10 mouse cellular contexts compared by ENCODE assay signal in genomic region chr11:70322528-70322927, GRCm38 (mm10). TPM values are rescaled to one million over a fixed set of nuclear protein-coding genes. Genes with fewer than 3 reads are reported as not detected.
DNase-seq lines count a peak whose midpoint lies in the region; ATAC-seq and TF ChIP-seq lines count a peak whose summit lies in the region.
"Had no signal": no experiment of that assay in that cellular context is flagged by ENCODE, and none has a peak within 500 bp of the region (broad histone marks: within the 10 kb centered on the region; RNA-seq: fewer than 3 reads in every experiment).

TSS of gene Alox12e (minus strand) at chr11:70322628.

- TF ChIP-seq CTCF in hindbrain, postnatal 0 days (IDR thresholded peaks at IDR 0.05; ENCODE audit: low read depth), result no peak

- no peak for DNase-seq in hindbrain, postnatal 0 days (ENCODE audit: low spot score)
- no peak for DNase-seq in cerebellum, adult 9-11 months
- no peak for DNase-seq in gastrocnemius, adult 8-10 months (ENCODE audit: low spot score in 2 of 2)

- no peaks in the 10 kb centered on the region for H3K9me3 ChIP-seq in forebrain, embryonic 12.5 days
- no peaks in the 10 kb centered on the region for H3K9me3 ChIP-seq in forebrain, embryonic 15.5 days
- peaks cover 4% of the 10 kb centered on the region; the same call in 1 of the 2 replicates for H3K9me3 ChIP-seq in megakaryocyte, embryonic 14.5 days
- H3K9me3 ChIP-seq in hindbrain, postnatal 0 days (ENCODE audit: low read length), result no peaks in the 10 kb centered on the region
- no peaks in the 10 kb centered on the region for H3K9me3 ChIP-seq in midbrain, embryonic 16.5 days (replicated peaks; ENCODE audit: control insufficient read depth, low read length, poor library complexity, severe bottlenecking)

- peaks cover 7% of the 10 kb centered on the region; the same call in 1 of the 2 replicates for H3K4me1 ChIP-seq in forebrain, embryonic 12.5 days
- H3K4me1 ChIP-seq in forebrain, embryonic 15.5 days, result peaks cover 3% of the 10 kb centered on the region; the same call in 1 of the 2 replicates
- H3K4me1 ChIP-seq in megakaryocyte, embryonic 14.5 days, result peaks cover 51% of the 10 kb centered on the region
- H3K4me1 ChIP-seq in hindbrain, postnatal 0 days (ENCODE audit: insufficient read depth, low read length), result no peaks in the 10 kb centered on the region
- peaks cover 2% of the 10 kb centered on the region; the same call in 1 of the 2 replicates for H3K4me1 ChIP-seq in midbrain, embryonic 16.5 days (ENCODE audit: control insufficient read depth, insufficient read depth, low read length)

- H3K9ac ChIP-seq in forebrain, embryonic 12.5 days, result no peak within 1 kb of the TSS
- H3K9ac ChIP-seq in forebrain, embryonic 15.5 days (replicated peaks), result no peak within 1 kb of the TSS
- H3K9ac ChIP-seq in hindbrain, postnatal 0 days (replicated peaks; ENCODE audit: low read length), result no peak within 1 kb of the TSS
- no peak within 1 kb of the TSS for H3K9ac ChIP-seq in midbrain, embryonic 16.5 days (ENCODE audit: low read depth, low read length)

- peaks cover 52% of the 10 kb centered on the region for H3K27me3 ChIP-seq in forebrain, embryonic 12.5 days
- peaks cover 33% of the 10 kb centered on the region for H3K27me3 ChIP-seq in forebrain, embryonic 15.5 days
- H3K27me3 ChIP-seq in megakaryocyte, embryonic 14.5 days (replicated peaks), result peaks cover 78% of the 10 kb centered on the region
- peaks cover 22% of the 10 kb centered on the region for H3K27me3 ChIP-seq in hindbrain, postnatal 0 days (ENCODE audit: insufficient read depth, low read length)
- peaks cover 28% of the 10 kb centered on the region for H3K27me3 ChIP-seq in midbrain, embryonic 16.5 days (ENCODE audit: control insufficient read depth, insufficient read depth, low read depth, low read length)

- no peak for ATAC-seq in forebrain, embryonic 12.5 days (ENCODE audit: low FRiP score)
- ATAC-seq in forebrain, embryonic 15.5 days (replicated peaks), result no peak
- ATAC-seq in megakaryocyte, adult 5-6 weeks (ENCODE audit: poor library complexity, severe bottlenecking), result no peak
- no peak for ATAC-seq in hindbrain, postnatal 0 days
- no peak for ATAC-seq in midbrain, embryonic 16.5 days

- H3K27ac ChIP-seq in forebrain, embryonic 12.5 days, result no peak within 1 kb of the TSS
- H3K27ac ChIP-seq in forebrain, embryonic 15.5 days (replicated peaks), result no peak within 1 kb of the TSS
- H3K27ac ChIP-seq in hindbrain, postnatal 0 days, result no peak within 1 kb of the TSS
- H3K27ac ChIP-seq in midbrain, embryonic 16.5 days (ENCODE audit: low read length), result no peak within 1 kb of the TSS

- peak within 1 kb of the TSS; percentile 39 for H3K4me2 ChIP-seq in forebrain, embryonic 12.5 days
- H3K4me2 ChIP-seq in forebrain, embryonic 15.5 days (replicated peaks), result no peak within 1 kb of the TSS; the same call in 1 of the 2 replicates
- peak within 1 kb of the TSS; percentile 25 for H3K4me2 ChIP-seq in hindbrain, postnatal 0 days (ENCODE audit: low read depth, low read length)
- H3K4me2 ChIP-seq in midbrain, embryonic 16.5 days (ENCODE audit: low read length), result peak within 1 kb of the TSS; percentile 28; the same call in 1 of the 2 replicates

- no peaks in the 10 kb centered on the region for H3K36me3 ChIP-seq in forebrain, embryonic 12.5 days (replicated peaks)
- no peaks in the 10 kb centered on the region for H3K36me3 ChIP-seq in forebrain, embryonic 15.5 days
- H3K36me3 ChIP-seq in megakaryocyte, embryonic 14.5 days (replicated peaks; ENCODE audit: low read length), result no peaks in the 10 kb centered on the region
- no peaks in the 10 kb centered on the region for H3K36me3 ChIP-seq in hindbrain, postnatal 0 days (ENCODE audit: insufficient read depth, low read length)
- no peaks in the 10 kb centered on the region for H3K36me3 ChIP-seq in midbrain, embryonic 16.5 days (ENCODE audit: control insufficient read depth, insufficient read depth, low read length)

- H3K4me3 ChIP-seq in forebrain, embryonic 12.5 days (replicated peaks), result peak within 1 kb of the TSS; percentile 10
- H3K4me3 ChIP-seq in forebrain, embryonic 15.5 days, result no peak within 1 kb of the TSS; the same call in 1 of the 2 replicates
- peak within 1 kb of the TSS; percentile 75 for H3K4me3 ChIP-seq in megakaryocyte, embryonic 14.5 days (replicated peaks)
- peak within 1 kb of the TSS; percentile 7; the same call in 1 of the 2 replicates for H3K4me3 ChIP-seq in hindbrain, postnatal 0 days (ENCODE audit: low read length)
- H3K4me3 ChIP-seq in midbrain, embryonic 16.5 days (ENCODE audit: low read depth, low read length), result no peak within 1 kb of the TSS
- H3K4me3 ChIP-seq: erythroblast, embryonic 14.5 days had no signal

- 29% methylated on average over 7 of the region's 7 CpGs for WGBS in forebrain, embryonic 12.5 days
- 23% methylated on average over 7 of the region's 7 CpGs for WGBS in forebrain, embryonic 15.5 days
- 28% methylated on average over 7 of the region's 7 CpGs for WGBS in hindbrain, postnatal 0 days
- 27% methylated on average over 7 of the region's 7 CpGs for WGBS in midbrain, embryonic 16.5 days

RNA-seq across cellular contexts. Expression of gene Alox12e, which starts in this region (rescaled TPM):
- polyA plus RNA-seq in forebrain, embryonic 12.5 days (2016; fragmentation: Nextera tagmentation; extraction: Ambion mirVana), result not detected in 2 replicates
- polyA plus RNA-seq in forebrain, embryonic 15.5 days (2015; fragmentation: Nextera tagmentation; extraction: Ambion mirVana), result not detected in 2 replicates
- 0.03 TPM in 1 of 2 replicates, not detected in the other for polyA plus RNA-seq in megakaryocyte, embryonic 14.5 days (2012; ENCODE audit: insufficient read depth, low replicate concordance)
- 0.98 and 1.5 TPM in 2 replicates for total RNA-seq in megakaryocyte, adult 5-6 weeks (2015)
- 1.2 and 1.7 TPM in 2 replicates for total RNA-seq in megakaryocyte, adult 5-6 weeks (2017)
- total RNA-seq in hindbrain, postnatal 0 days (2014; rRNA removed), result not detected in 2 replicates
- polyA plus RNA-seq in hindbrain, postnatal 0 days (2015; fragmentation: Nextera tagmentation; extraction: Ambion mirVana), result 0.08 and 0.09 TPM in 2 replicates
- polyA plus RNA-seq in midbrain, embryonic 16.5 days (2015; fragmentation: Nextera tagmentation; extraction: Ambion mirVana), result not detected in 2 replicates
- under 1 TPM in 1 of 4 experiments, not detected in 3; 0.11 TPM for total RNA-seq in gastrocnemius, adult 8-10 months (2022)
- total RNA-seq: layer of hippocampus, postnatal 25 days had no signal
- polyA plus RNA-seq: erythroblast, embryonic 14.5 days had no signal

Comparison
In these comparisons a context has a peak if more than half of its experiments do, and no peak if none do; other contexts are left out.
1. H3K4me3 ChIP-seq: peak in forebrain, embryonic 12.5 days (single experiment), megakaryocyte, embryonic 14.5 days (single experiment) and hindbrain, postnatal 0 days (single experiment); none in forebrain, embryonic 15.5 days (single experiment) and midbrain, embryonic 16.5 days (single experiment).